Mouse (Mus musculus): ENCODE measurements around the gene Nudt5. TPM values are rescaled to one million over a fixed set of nuclear protein-coding genes. Genes with fewer than 3 reads are reported as not detected.

Nudt5 gene
- total RNA-seq, 2 experiments from 2014 or later = 21.6 to 21.8 TPM

GRCm38 (mm10) chr2:5851116-5851515 lies 6.3 kb downstream of the Nudt5 start:
- intact Hi-C loops (cut with DNase I) = no loop called here
- no peak for DNase-seq (ENCODE audit: low spot score in 2 of 2)

- intact Hi-C loops (cut with DNase I) = no loop called here
- DNase-seq (ENCODE audit: low spot score in 2 of 2) = no peak
Measured at GRCm38 (mm10) chr2:5851866-5852265, 7.0 kb downstream of the Nudt5 start.

- intact Hi-C loops (cut with DNase I) = no loop called here
- no peak for DNase-seq (ENCODE audit: low spot score in 2 of 2)
Measured at GRCm38 (mm10) chr2:5862834-5863233, 18.0 kb downstream of the Nudt5 start, which contains the start of gene Gm13199. Gene Gm13199 (minus strand): TSS chr2:5862934.

GRCm38 (mm10) chr2:5867681-5868080 lies 22.9 kb downstream of the Nudt5 start:
- intact Hi-C loops (cut with DNase I) = no loop called here
- no peak for DNase-seq (ENCODE audit: low spot score in 2 of 2)

DNA sequence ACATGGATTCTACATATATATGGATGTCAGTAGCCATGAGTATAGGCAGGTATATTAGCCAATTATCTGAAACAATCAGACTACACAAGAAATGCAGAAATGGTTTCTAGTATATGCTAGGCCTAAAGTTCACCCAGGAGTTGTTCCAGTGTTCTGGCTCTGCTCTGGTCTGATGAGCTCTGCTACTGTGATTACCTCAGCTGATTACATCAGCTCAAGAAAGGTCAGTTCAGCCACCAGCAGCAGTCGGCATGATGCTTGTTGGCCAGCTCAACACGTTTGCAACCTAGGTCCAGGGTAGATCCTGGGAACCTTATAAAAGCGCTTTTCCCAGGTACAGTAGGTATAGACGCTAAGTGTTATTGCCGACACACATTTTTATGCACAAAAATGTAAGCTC lies 24.9 kb downstream of the Nudt5 start:
- no peak for DNase-seq (ENCODE audit: low spot score in 2 of 2)
- intact Hi-C loops (cut with DNase I) = no loop called here

DNA sequence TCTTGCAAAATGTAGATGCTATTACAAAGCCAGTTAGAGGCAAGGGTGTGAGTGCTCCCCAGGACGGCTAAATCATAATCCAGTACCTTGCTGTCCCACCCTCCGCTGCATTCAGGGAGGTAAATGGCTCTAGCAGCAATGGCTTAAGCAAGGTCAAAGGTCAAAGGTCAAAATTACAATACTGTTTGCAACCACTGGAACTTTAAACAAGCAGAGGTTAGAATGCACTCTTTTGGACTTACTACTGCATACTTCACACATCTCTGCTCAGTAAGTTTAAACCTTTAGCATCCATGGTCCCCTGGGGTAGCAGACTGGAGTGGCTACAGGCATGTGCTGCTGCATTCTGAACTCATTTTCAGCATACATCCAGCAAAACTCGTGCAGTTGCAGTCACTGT lies 32.6 kb downstream of the Nudt5 start:
- intact Hi-C loops (cut with DNase I) = no loop called here
- no peak for DNase-seq (ENCODE audit: low spot score in 2 of 2)

DNA sequence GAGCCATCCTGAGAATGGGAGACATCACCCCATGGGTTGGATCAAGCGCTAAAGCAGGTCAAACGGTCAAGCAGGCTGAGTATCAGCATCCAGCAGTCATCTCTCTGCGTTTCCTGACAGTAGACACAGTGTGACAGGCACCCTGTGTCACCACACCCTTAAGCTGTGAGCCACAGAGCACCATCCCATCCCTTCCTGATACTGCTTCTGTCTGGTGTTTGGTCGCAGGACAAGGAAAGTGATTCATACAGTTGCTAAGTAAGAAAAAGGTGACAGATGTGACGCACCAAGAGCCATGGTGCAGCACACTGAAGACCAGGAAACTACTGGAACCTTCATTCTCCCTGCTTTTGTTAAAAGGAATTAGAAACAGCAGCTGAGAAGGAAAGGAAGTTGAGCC lies 44.0 kb downstream of the Nudt5 start:
- no peak for DNase-seq (ENCODE audit: low spot score in 2 of 2)
- intact Hi-C loops (cut with DNase I) = no loop called here

DNA sequence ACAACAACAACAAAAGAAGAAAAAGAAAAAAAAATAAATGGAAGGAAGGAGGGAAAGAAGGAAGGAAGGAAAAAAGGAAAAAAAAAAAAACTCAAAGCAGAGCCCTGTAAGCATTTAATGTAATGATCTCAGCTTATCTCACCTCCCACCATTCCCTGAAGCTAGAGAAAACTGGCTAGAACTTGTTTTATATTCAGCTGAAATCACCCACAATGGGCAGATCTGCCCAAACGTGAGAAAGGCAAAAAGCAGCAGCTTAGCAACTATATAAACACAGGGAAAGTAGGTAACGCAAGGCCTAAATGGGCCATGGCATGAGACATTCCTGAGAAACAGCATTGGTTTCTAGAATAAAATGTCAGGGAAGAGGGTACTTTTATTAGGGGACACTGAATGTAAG lies 44.6 kb downstream of the Nudt5 start:
- peak; percentile 23 to 65 for DNase-seq (ENCODE audit: low spot score in 2 of 2)

DNA sequence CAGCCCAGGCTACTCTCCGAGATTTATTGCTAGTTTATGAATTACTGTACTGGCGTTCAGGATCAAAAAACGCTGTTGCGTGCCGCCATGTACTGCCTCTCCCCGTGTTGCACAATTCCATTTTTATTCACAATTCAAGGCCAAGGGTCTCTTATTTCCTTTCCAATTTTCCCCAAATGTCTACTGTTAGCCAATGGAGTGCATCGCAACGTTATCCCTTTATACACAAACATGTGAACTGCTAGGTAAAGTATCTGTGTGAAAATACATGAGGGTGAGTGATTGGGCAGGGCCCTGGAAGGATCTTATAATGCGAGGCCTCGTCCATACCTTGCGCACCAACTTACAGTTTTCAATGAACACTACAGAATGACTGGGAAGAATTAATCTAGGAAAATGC lies 49.5 kb downstream of the Nudt5 start:
- intact Hi-C loops (cut with DNase I) = no loop called here
- no peak for DNase-seq (ENCODE audit: low spot score in 2 of 2)

More for the DNA sequence above, 44.6 kb downstream of the Nudt5 start:
- intact Hi-C loops (cut with DNase I) = no loop called here

DNA sequence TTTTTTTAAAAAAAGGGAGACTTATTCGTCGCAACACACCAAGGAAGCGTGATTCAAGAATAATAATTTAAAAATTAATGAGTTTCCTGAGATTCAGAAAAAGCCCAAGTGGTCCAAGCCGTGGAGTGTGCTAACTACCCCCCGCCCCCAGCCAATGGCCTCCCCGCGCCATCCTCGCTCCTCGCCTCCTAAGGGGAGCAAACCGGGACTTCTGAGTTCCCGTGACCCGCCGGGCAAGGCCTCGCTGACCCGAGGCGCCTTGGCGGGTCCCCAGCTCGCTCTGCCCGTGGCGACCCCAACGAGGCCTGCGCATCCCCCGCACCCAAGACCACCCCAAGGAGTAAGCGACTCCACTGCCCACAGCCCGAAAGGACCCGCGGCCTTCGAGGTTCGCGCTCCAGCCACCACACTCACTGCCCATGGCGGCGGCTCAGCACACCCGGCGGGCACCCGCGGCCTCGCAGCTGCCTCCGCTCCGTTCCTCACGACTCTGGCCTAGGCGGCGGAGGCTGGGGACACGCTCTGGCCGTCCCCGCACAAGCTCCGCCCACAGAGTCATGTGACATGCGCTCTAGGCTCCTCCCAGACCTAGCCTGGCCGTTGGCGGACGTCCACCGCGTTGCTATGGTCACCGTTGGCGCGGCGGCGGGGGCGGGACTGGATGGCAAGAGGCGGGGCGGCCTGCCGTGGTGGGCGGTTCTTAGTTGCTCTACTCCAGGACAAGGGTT lies 50.2 kb downstream of the Nudt5 start, which contains the start of gene Sec61a2:
Gene Sec61a2 (minus strand): TSS at position 590 of the 728 bp plus-strand sequence.
- peak; percentile 98 to 99 for DNase-seq (ENCODE audit: low spot score in 2 of 2)
- intact Hi-C loops (cut with DNase I) = no loop called here

DNA sequence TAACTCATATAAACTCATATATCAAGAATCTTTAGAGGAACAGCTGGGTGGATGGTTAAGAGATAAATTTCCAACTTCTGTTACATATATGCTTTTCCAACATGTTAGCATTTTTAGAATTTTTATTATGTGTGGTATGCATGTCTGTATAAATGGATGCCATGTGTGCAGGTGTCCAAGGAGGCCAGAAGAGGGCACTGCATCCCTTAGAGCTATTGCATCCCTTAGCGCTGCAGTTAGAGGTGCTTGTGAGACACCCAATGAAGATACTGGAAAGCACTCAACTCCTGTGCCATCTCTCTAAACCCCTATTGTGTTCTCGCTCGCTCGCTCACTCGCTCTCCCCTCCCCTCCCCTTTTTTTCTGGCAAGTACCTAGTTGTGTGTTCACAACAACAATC lies 55.3 kb downstream of the Nudt5 start:
- DNase-seq (ENCODE audit: low spot score in 2 of 2) = peak; percentile 30 to 52
- intact Hi-C loops (cut with DNase I) = no loop called here

DNA sequence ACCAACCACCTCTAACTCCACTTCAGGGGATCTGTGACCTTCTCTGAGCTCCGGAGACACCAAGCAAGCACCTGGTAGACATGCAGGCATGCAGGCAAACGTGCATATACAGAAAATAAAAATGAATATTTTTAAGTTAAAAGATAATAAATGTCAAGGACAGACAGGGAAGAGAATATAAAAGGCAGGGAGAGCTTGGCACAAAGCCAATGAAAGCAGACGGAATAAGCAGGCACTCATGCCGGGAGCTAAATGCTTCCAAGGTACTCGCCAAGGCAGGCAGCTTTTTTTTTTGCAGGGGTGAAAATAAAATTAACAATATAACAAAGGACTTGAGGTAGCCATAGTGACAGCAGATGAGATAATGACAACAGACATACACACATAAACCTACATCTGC lies 61.3 kb downstream of the Nudt5 start:
- intact Hi-C loops (cut with DNase I) = no loop called here
- DNase-seq (ENCODE audit: low spot score in 2 of 2) = peak; percentile 40 to 59

- intact Hi-C loops (cut with DNase I) = no loop called here
- no peak for DNase-seq (ENCODE audit: low spot score in 2 of 2)
Measured at GRCm38 (mm10) chr2:5906625-5907024, 61.8 kb downstream of the Nudt5 start.

DNA sequence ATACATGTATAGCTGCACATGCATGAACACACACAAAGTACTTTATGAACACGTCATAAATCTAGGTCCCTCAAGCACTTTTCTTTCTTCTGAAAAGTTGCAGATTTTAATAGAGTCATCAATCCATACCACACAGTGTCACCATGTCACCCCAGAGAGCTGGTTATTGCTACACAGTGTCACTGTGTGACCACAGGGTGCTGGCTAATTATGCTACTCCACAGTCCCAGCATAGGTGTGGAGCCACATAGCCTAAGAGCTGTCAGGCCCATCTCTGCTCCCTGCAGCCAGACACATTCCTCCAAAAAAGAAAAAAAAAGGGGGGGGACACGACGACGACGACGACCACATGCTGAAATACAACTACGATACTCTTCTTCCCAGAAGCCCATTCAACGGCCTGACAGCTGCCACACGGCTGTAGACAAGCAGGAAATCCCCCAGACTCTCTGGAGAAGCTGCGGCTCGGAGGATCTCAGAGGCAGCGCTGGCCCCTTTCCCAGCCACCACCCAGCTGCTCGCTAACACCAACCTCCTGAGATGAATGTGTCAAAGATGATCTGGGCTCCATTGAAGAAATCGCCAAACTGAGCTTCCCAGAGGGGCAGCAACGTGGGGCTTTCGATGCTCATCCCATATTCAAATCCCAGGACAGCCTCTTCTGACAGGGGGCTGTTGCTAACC lies 66.6 kb downstream of the Nudt5 start:
- intact Hi-C loops (cut with DNase I) = no loop called here
- peak in 1 of 2 experiments; percentile 23 for DNase-seq (ENCODE audit: low spot score in 2 of 2)

Other genes starting within 250 kb of the Nudt5 start
- gene Camk1d, start 130.5 kb upstream of the Nudt5 start, total RNA-seq (2021) = 100 to 1,000 TPM in 1 of 2 experiments, 10 to 100 TPM in 1; 97.7 to 107 TPM
- gene Cdc123, start 145 bp downstream of the Nudt5 start, total RNA-seq (2021) = 100 to 1,000 TPM; 123 to 133 TPM
- 1 to 10 TPM in 1 of 2 experiments, under 1 TPM in 1; 0.99 to 1.4 TPM for gene Gm13199, start 17.9 kb downstream of the Nudt5 start, total RNA-seq (2021)
- 100 to 1,000 TPM; 116 to 123 TPM for gene Sec61a2, start 50.4 kb downstream of the Nudt5 start, total RNA-seq (2021)
- gene Dhtkd1, start 97.8 kb downstream of the Nudt5 start, total RNA-seq (2021) = 1 to 10 TPM; 6.6 to 8.6 TPM
- gene Upf2, start 106.5 kb downstream of the Nudt5 start, total RNA-seq (2021) = 10 to 100 TPM; 22.4 to 25.0 TPM

Measured in left cerebral cortex, postnatal 14 days (tissue).